Mouse (Mus musculus): ENCODE results near the gene Rnf152. TPM values are rescaled to one million over a fixed set of nuclear protein-coding genes. Genes with fewer than 3 reads are reported as not detected.

The Rnf152 gene
- polyA plus RNA-seq, 1 experiment from 2014 or later = 4.7 TPM

- Histone ChIP-seq H3K9ac (replicated peaks) (no peak overlapping the region), H3K4me1 (no peaks in the 10 kb centered on the region), H3K36me3 (no peaks in the 10 kb centered on the region), H3K27me3 (no peaks in the 10 kb centered on the region), H3K27ac (replicated peaks) (no peak overlapping the region), H3K4me2 (replicated peaks) (no peak overlapping the region), H3K9me3 (no peaks in the 10 kb centered on the region), H3K4me3 (no peak overlapping the region)
- peak; percentile 44; the same call in 1 of the 2 replicates for ATAC-seq (ENCODE audit: low FRiP score, low read depth)
These were observed 15.6 kb downstream of the Rnf152 start for GRCm38 (mm10) chr1:105340943-105341342.

GRCm38 (mm10) chr1:105337397-105337796 lies 19.1 kb downstream of the Rnf152 start:
- H3K9me3 ChIP-seq = no peaks in the 10 kb centered on the region
- H3K36me3 ChIP-seq = no peaks in the 10 kb centered on the region
- no peak overlapping the region for H3K27ac ChIP-seq (replicated peaks)
- peaks cover 2% of the 10 kb centered on the region; the same call in 1 of the 2 replicates for H3K4me1 ChIP-seq
- H3K4me3 ChIP-seq = no peak overlapping the region
- 89% methylated on average over 4 of the region's 4 CpGs for WGBS
- H3K9ac ChIP-seq (replicated peaks) = no peak overlapping the region
- H3K27me3 ChIP-seq = peaks cover 9% of the 10 kb centered on the region
- H3K4me2 ChIP-seq (replicated peaks) = no peak overlapping the region
- no peak for ATAC-seq (ENCODE audit: low FRiP score, low read depth)

- WGBS = 84% methylated on average over 5 of the region's 5 CpGs
- H3K27me3 ChIP-seq = peaks cover 9% of the 10 kb centered on the region
- no peaks in the 10 kb centered on the region for H3K36me3 ChIP-seq
These were observed 20.4 kb downstream of the Rnf152 start for GRCm38 (mm10) chr1:105336096-105336495.

GRCm38 (mm10) chr1:105332087-105332731 lies 24.3 kb downstream of the Rnf152 start:
- Histone ChIP-seq H3K4me2 (replicated peaks) (no peak overlapping the region), H3K36me3 (0 out of 2 replicates have a peak, but pooled peaks cover 3% of the 10 kb centered on the region), H3K9me3 (no peaks in the 10 kb centered on the region), H3K4me1 (peaks cover 14% of the 10 kb centered on the region; the same call in 1 of the 2 replicates), H3K27ac (replicated peaks) (peak overlapping the region; percentile 61), H3K27me3 (peaks cover 9% of the 10 kb centered on the region), H3K4me3 (no peak overlapping the region), H3K9ac (replicated peaks) (no peak overlapping the region; the same call in 1 of the 2 replicates)
- WGBS = 67% methylated on average over 8 of the region's 8 CpGs
- ATAC-seq (ENCODE audit: low FRiP score, low read depth) = peak; percentile 64

More at GRCm38 (mm10) chr1:105336096-105336495, 20.4 kb downstream of the Rnf152 start:
- Histone ChIP-seq H3K9me3 (no peaks in the 10 kb centered on the region), H3K4me2 (replicated peaks) (no peak overlapping the region), H3K27ac (replicated peaks) (no peak overlapping the region), H3K4me1 (peaks cover 13% of the 10 kb centered on the region; the same call in 1 of the 2 replicates), H3K9ac (replicated peaks) (no peak overlapping the region), H3K4me3 (no peak overlapping the region)
- ATAC-seq (ENCODE audit: low FRiP score, low read depth) = no peak

GRCm38 (mm10) chr1:105331605-105332004 lies 24.9 kb downstream of the Rnf152 start:
- Histone ChIP-seq H3K36me3 (0 out of 2 replicates have a peak, but pooled peaks cover 3% of the 10 kb centered on the region), H3K4me2 (replicated peaks) (no peak overlapping the region), H3K27ac (replicated peaks) (peak overlapping the region; percentile 61), H3K4me3 (no peak overlapping the region), H3K9me3 (no peaks in the 10 kb centered on the region), H3K27me3 (peaks cover 9% of the 10 kb centered on the region), H3K9ac (replicated peaks) (no peak overlapping the region), H3K4me1 (peaks cover 14% of the 10 kb centered on the region; the same call in 1 of the 2 replicates)
- ATAC-seq (ENCODE audit: low FRiP score, low read depth) = peak; percentile 80
- WGBS = 25% methylated on average over 5 of the region's 5 CpGs

GRCm38 (mm10) chr1:105330581-105331320 lies 25.8 kb downstream of the Rnf152 start:
- Histone ChIP-seq H3K27me3 (peaks cover 9% of the 10 kb centered on the region), H3K27ac (replicated peaks) (no peak overlapping the region)
- peak; percentile 16 for ATAC-seq (ENCODE audit: low FRiP score, low read depth)

DNA sequence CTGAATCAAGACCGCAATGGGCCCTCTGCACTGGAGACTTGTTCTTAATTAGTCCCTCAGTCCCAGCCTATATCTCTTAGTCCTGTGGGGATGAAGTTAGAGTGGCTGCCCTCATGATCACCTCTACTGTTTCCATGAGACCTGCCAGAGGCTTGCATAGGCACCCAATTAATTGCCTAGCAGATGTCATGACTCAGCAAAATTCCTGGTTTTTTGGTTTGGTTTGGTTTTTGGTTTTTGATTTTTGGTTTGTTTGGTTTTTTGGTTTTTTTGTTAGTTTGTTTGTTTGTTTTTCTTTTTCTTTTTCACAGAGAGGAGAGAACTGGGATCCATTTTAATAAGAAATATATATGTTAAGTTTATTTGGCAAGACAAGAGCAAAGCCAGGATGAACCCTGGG lies 28.7 kb downstream of the Rnf152 start:
- no peak overlapping the region for H3K4me3 ChIP-seq
- ATAC-seq (ENCODE audit: low FRiP score, low read depth) = no peak
- no peak overlapping the region for H3K4me2 ChIP-seq (replicated peaks)
- H3K9ac ChIP-seq (replicated peaks) = no peak overlapping the region
- H3K9me3 ChIP-seq = no peaks in the 10 kb centered on the region
- WGBS = 100% methylated on average over 1 of the region's 1 CpGs
- 0 out of 2 replicates have a peak, but pooled peaks cover 3% of the 10 kb centered on the region for H3K36me3 ChIP-seq
- H3K4me1 ChIP-seq = peaks cover 14% of the 10 kb centered on the region; the same call in 1 of the 2 replicates
- peaks cover 2% of the 10 kb centered on the region; the same call in 1 of the 2 replicates for H3K27me3 ChIP-seq
- H3K27ac ChIP-seq (replicated peaks) = no peak overlapping the region

More at GRCm38 (mm10) chr1:105330581-105331320, 25.8 kb downstream of the Rnf152 start:
- 59% methylated on average over 5 of the region's 5 CpGs for WGBS
- 0 out of 2 replicates have a peak, but pooled peaks cover 3% of the 10 kb centered on the region for H3K36me3 ChIP-seq
- H3K4me3 ChIP-seq = no peak overlapping the region
- H3K4me2 ChIP-seq (replicated peaks) = no peak overlapping the region
- no peak overlapping the region for H3K9ac ChIP-seq (replicated peaks)
- no peaks in the 10 kb centered on the region for H3K9me3 ChIP-seq
- H3K4me1 ChIP-seq = peaks cover 14% of the 10 kb centered on the region; the same call in 1 of the 2 replicates

GRCm38 (mm10) chr1:105324636-105325035 lies 31.9 kb downstream of the Rnf152 start:
- H3K9me3 ChIP-seq = no peaks in the 10 kb centered on the region
- H3K27me3 ChIP-seq = no peaks in the 10 kb centered on the region
- H3K4me2 ChIP-seq (replicated peaks) = no peak overlapping the region
- H3K9ac ChIP-seq (replicated peaks) = no peak overlapping the region
- no peak for ATAC-seq (ENCODE audit: low FRiP score, low read depth)
- WGBS = 37% methylated on average over 4 of the region's 4 CpGs
- H3K36me3 ChIP-seq = 0 out of 2 replicates have a peak, but pooled peaks cover 3% of the 10 kb centered on the region
- H3K4me3 ChIP-seq = no peak overlapping the region
- H3K27ac ChIP-seq (replicated peaks) = no peak overlapping the region
- H3K4me1 ChIP-seq = no peaks in the 10 kb centered on the region

DNA sequence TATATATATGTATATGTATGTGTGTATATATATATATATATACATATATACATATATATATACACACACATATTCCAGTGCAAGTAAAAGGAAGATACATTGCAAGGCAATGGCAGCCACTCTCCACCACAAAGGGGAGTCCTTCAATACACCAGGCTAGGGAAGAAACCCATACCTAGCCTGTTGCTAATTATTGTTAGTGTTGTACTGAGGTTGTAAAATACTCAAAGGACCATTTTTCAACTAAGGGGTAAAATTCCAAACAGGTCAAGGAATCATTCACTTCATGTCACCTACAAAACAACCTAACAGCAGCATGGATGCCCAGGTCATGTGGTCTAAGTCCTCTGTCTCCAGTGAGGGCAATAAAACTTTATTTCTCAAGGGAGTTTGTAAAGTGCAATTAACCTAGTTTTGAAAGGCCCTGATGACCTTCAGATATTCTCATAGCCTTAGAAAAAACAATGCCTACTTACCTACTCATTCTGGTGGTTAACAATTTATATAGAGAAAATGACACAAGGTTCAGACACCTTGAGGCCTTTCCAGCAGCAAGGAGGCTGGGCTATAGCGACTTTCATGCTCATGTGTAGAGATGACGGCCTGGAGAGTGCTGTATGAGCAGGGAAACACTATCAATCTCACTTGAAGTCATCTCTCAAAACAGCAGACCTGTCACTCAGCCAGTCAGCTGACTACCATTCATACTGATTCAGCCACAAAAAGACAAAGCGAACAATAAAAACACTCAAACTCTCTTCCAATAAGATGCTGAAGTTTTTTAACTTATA lies 42.3 kb downstream of the Rnf152 start:
- Histone ChIP-seq H3K9ac (replicated peaks) (no peak overlapping the region), H3K4me2 (replicated peaks) (no peak overlapping the region), H3K4me3 (no peak overlapping the region), H3K9me3 (no peaks in the 10 kb centered on the region), H3K36me3 (no peaks in the 10 kb centered on the region), H3K4me1 (peaks cover 11% of the 10 kb centered on the region; the same call in 1 of the 2 replicates), H3K27me3 (no peaks in the 10 kb centered on the region), H3K27ac (replicated peaks) (no peak overlapping the region)
- 86% methylated on average over 3 of the region's 3 CpGs for WGBS
- no peak for ATAC-seq (ENCODE audit: low FRiP score, low read depth)

- 61% methylated on average over 2 of the region's 2 CpGs for WGBS
- no peak; the same call in 1 of the 2 replicates for ATAC-seq (ENCODE audit: low FRiP score, low read depth)
- Histone ChIP-seq H3K36me3 (no peaks in the 10 kb centered on the region), H3K9me3 (no peaks in the 10 kb centered on the region), H3K9ac (replicated peaks) (no peak overlapping the region), H3K27me3 (no peaks in the 10 kb centered on the region), H3K4me2 (replicated peaks) (no peak overlapping the region), H3K4me3 (no peak overlapping the region), H3K27ac (replicated peaks) (peak overlapping the region; percentile 46), H3K4me1 (peaks cover 11% of the 10 kb centered on the region; the same call in 1 of the 2 replicates)
These were observed 44.0 kb downstream of the Rnf152 start for GRCm38 (mm10) chr1:105312601-105312901.

DNA sequence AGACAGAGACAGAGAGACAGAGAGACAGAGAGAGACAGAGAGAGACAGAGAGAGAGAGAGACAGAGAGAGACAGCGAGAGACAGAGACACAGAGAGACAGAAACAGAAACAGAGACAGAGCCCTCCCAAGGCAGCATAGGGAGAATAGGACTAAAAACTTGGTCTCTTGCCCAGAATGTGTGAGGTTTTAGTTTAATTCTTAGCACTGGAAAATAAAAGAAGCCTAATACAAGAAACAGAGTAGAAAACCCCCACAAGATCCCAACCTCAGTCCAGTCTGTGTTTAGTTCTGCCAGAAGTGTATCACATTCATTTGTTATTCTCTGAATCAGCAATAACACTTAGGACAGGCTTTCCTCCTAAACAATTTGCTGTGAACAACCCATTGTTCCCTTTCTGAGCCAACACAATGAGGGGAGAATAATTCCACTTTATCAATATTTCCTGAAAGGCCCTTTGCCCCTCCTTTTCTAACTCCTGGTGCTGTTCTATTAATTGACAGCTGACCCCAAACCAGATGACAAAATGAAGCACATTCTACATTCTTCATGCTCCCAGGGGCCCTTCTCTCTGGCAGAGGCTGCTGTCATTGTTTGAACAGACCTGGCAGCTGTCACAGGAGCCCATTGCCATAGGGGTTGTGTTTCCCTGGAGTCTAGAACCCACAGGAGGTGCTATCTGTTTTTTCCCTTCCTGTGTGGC lies 44.5 kb downstream of the Rnf152 start:
- H3K27me3 ChIP-seq = no peaks in the 10 kb centered on the region
- H3K4me2 ChIP-seq (replicated peaks) = no peak overlapping the region
- peak; percentile 66 for ATAC-seq (ENCODE audit: low FRiP score, low read depth)
- H3K36me3 ChIP-seq = no peaks in the 10 kb centered on the region
- 96% methylated on average over 1 of the region's 1 CpGs for WGBS
- H3K9ac ChIP-seq (replicated peaks) = no peak overlapping the region
- H3K4me3 ChIP-seq = no peak overlapping the region
- peak overlapping the region; percentile 46 for H3K27ac ChIP-seq (replicated peaks)
- peaks cover 11% of the 10 kb centered on the region; the same call in 1 of the 2 replicates for H3K4me1 ChIP-seq
- H3K9me3 ChIP-seq = no peaks in the 10 kb centered on the region
